Mouse (Mus musculus) liver, embryonic 15.5 days (tissue): ENCODE data around the gene Heyl. TPM values are rescaled to one million over a fixed set of nuclear protein-coding genes. Genes with fewer than 3 reads are reported as not detected.

ENCODE experiments used
- polyA plus RNA-seq: library from polyadenylated mRNA; unstranded; fragments of >200 nt; fragmentation: Nextera tagmentation; extraction: Ambion mirVana; gene quantifications from 2 replicates; pipeline ENCODE4 v1.2.1, GENCODE M21; 2015

The Heyl gene
- polyA plus RNA-seq, 1 experiment from 2014 or later = 1.2 TPM

Other genes with a start within 250 kb of the Heyl start
- gene Mycl, start 237.9 kb upstream of the Heyl start, polyA plus RNA-seq = 0.89 and 1.2 TPM in 2 replicates
- gene Trit1, start 217.0 kb upstream of the Heyl start, polyA plus RNA-seq = 5.7 and 6.3 TPM in 2 replicates
- gene Bmp8b, start 128.4 kb upstream of the Heyl start, polyA plus RNA-seq = 0.15 and 0.25 TPM in 2 replicates
- not detected in 2 replicates for gene Oxct2b, start 117.3 kb upstream of the Heyl start, polyA plus RNA-seq
- 36.8 TPM in 2 replicates for gene Ppie, start 93.6 kb upstream of the Heyl start, polyA plus RNA-seq
- 0.03 TPM in 1 of 2 replicates, not detected in the other for gene Hpcal4, start 50.3 kb upstream of the Heyl start, polyA plus RNA-seq
- not detected in 2 replicates for gene Nt5c1a, start 32.1 kb upstream of the Heyl start, polyA plus RNA-seq
- gene Pabpc4, start 28.8 kb downstream of the Heyl start, polyA plus RNA-seq = 79.4 and 99.7 TPM in 2 replicates
- gene Oxct2a, start 90.1 kb downstream of the Heyl start, polyA plus RNA-seq = not detected in 2 replicates
- 0.13 and 0.24 TPM in 2 replicates for gene Bmp8a, start 109.7 kb downstream of the Heyl start, polyA plus RNA-seq